Mouse (Mus musculus) stomach, embryonic 16.5 days (tissue): ENCODE data around the gene Acvrl1. TPM values are rescaled to one million over a fixed set of nuclear protein-coding genes. Genes with fewer than 3 reads are reported as not detected.
A peak's percentile ranks its signal among the peaks of the same experiment; 100 is the strongest.

Experiments used
- ATAC-seq: fragments of 200-750 bp; cut with Nextera tagmentation; 2 replicates; pipeline ENCODE4 v1.8.0; 2017; ENCODE audit warnings: moderate number of reproducible peaks, moderate TSS enrichment; ENCODE audit not compliant: insufficient read depth, low FRiP score
- H3K27ac ChIP-seq: fragments of 300-500 bp; sonication (generic); 2 replicates; pipeline ENCODE4 v1.5.1; 2014; ENCODE audit warnings: low read length
- H3K27me3 ChIP-seq: fragments of 300-500 bp; sonication (generic); 2 replicates; pipeline ENCODE4 v1.6.1; 2014; ENCODE audit warnings: low read length, control low read depth, mixed read lengths; ENCODE audit not compliant: control insufficient read depth, insufficient read depth
- H3K36me3 ChIP-seq: fragments of 300-500 bp; sonication (generic); 2 replicates; pipeline ENCODE4 v1.6.1; 2014; ENCODE audit warnings: low read length; ENCODE audit not compliant: control insufficient read depth, insufficient read depth
- H3K4me1 ChIP-seq: fragments of 300-500 bp; sonication (generic); 2 replicates; pipeline ENCODE4 v1.6.1; 2014; ENCODE audit warnings: low read length, control low read depth, mixed read lengths; ENCODE audit not compliant: control insufficient read depth, insufficient read depth
- H3K4me2 ChIP-seq: fragments of 300-500 bp; sonication (generic); 2 replicates; pipeline ENCODE4 v1.6.1; 2014; ENCODE audit warnings: low read depth, low read length, mixed read lengths
- H3K4me3 ChIP-seq: fragments of 300-500 bp; sonication (generic); replicated peaks from 2 replicates; pipeline ENCODE4 v1.5.1; 2014; ENCODE audit warnings: mild to moderate bottlenecking, low read length
- H3K9ac ChIP-seq: fragments of 300-500 bp; sonication (generic); 2 replicates; pipeline ENCODE4 v1.6.1; 2014; ENCODE audit warnings: low read length
- H3K9me3 ChIP-seq: fragments of 300-500 bp; sonication (generic); replicated peaks from 2 replicates; pipeline ENCODE4 v1.6.1; 2016; ENCODE audit warnings: low read length, control low read depth; ENCODE audit not compliant: control insufficient read depth
- WGBS: fragments of 180-500 bp; shearing (Covaris S2); extraction: QIAGEN DNeasy Blood & Tissue Kit; methylation state at CpG from one replicate; pipeline ENCODE4 v1.1.7; 2014; 5-methylcytosine and 5-hydroxymethylcytosine counted together
- polyA plus RNA-seq: library from polyadenylated mRNA; unstranded; fragments of >200 nt; fragmentation: Nextera tagmentation; extraction: Ambion mirVana; gene quantifications from 2 replicates; pipeline ENCODE4 v1.2.1, GENCODE M21; 2015

Acvrl1 gene
- polyA plus RNA-seq, 1 experiment from 2014 or later: 34.9 TPM

- H3K4me3 ChIP-seq: no peak overlapping the region
- ATAC-seq: no peak
- H3K36me3 ChIP-seq: no peaks in the 10 kb centered on the region
- H3K9me3 ChIP-seq: no peaks in the 10 kb centered on the region
- no peak overlapping the region for H3K4me2 ChIP-seq
- WGBS: 93% methylated on average over 8 of the region's 8 CpGs
- no peak overlapping the region for H3K27ac ChIP-seq
- no peak overlapping the region for H3K9ac ChIP-seq
- H3K27me3 ChIP-seq: no peaks in the 10 kb centered on the region
- H3K4me1 ChIP-seq: peaks cover 6% of the 10 kb centered on the region; the same call in 1 of the 2 replicates
These were observed 36.8 kb upstream of the Acvrl1 start for GRCm38 (mm10) chr15:101091551-101091950.

GRCm38 (mm10) chr15:101092121-101092828 lies 36.0 kb upstream of the Acvrl1 start:
- no peaks in the 10 kb centered on the region for H3K27me3 ChIP-seq
- no peaks in the 10 kb centered on the region for H3K9me3 ChIP-seq
- H3K4me2 ChIP-seq: no peak overlapping the region
- H3K4me1 ChIP-seq: peaks cover 6% of the 10 kb centered on the region; the same call in 1 of the 2 replicates
- ATAC-seq: no peak
- H3K36me3 ChIP-seq: no peaks in the 10 kb centered on the region
- H3K4me3 ChIP-seq: no peak overlapping the region
- 48% methylated on average over 14 of the region's 14 CpGs for WGBS
- H3K9ac ChIP-seq: no peak overlapping the region
- H3K27ac ChIP-seq: no peak overlapping the region; the same call in 1 of the 2 replicates

- Histone ChIP-seq H3K27ac (no peak overlapping the region; the same call in 1 of the 2 replicates), H3K9ac (no peak overlapping the region), H3K36me3 (no peaks in the 10 kb centered on the region), H3K4me3 (no peak overlapping the region), H3K27me3 (no peaks in the 10 kb centered on the region), H3K4me2 (no peak overlapping the region), H3K9me3 (no peaks in the 10 kb centered on the region), H3K4me1 (peaks cover 10% of the 10 kb centered on the region; the same call in 1 of the 2 replicates)
- 0 out of 2 replicates have a peak, but pooled peaks have one; percentile 14 for ATAC-seq
- WGBS: 34% methylated on average over 25 of the region's 25 CpGs
These were observed 35.3 kb upstream of the Acvrl1 start for GRCm38 (mm10) chr15:101092829-101093648.

- Histone ChIP-seq H3K9ac (no peak overlapping the region; the same call in 1 of the 2 replicates), H3K4me3 (no peak overlapping the region), H3K27ac (no peak overlapping the region), H3K4me1 (peaks cover 13% of the 10 kb centered on the region; the same call in 1 of the 2 replicates), H3K9me3 (no peaks in the 10 kb centered on the region), H3K36me3 (no peaks in the 10 kb centered on the region), H3K27me3 (no peaks in the 10 kb centered on the region), H3K4me2 (no peak overlapping the region)
- WGBS: 50% methylated on average over 6 of the region's 6 CpGs
- ATAC-seq: no peak
These were observed 34.3 kb upstream of the Acvrl1 start for GRCm38 (mm10) chr15:101093988-101094387.

GRCm38 (mm10) chr15:101094979-101095378 lies 33.3 kb upstream of the Acvrl1 start:
- Histone ChIP-seq H3K4me3 (no peak overlapping the region), H3K4me2 (no peak overlapping the region), H3K9ac (no peak overlapping the region), H3K27me3 (no peaks in the 10 kb centered on the region), H3K9me3 (no peaks in the 10 kb centered on the region), H3K27ac (no peak overlapping the region), H3K36me3 (no peaks in the 10 kb centered on the region), H3K4me1 (peaks cover 13% of the 10 kb centered on the region; the same call in 1 of the 2 replicates)
- ATAC-seq: no peak
- 67% methylated on average over 9 of the region's 9 CpGs for WGBS

- Histone ChIP-seq H3K27me3 (no peaks in the 10 kb centered on the region), H3K4me1 (peaks cover 13% of the 10 kb centered on the region; the same call in 1 of the 2 replicates), H3K9me3 (no peaks in the 10 kb centered on the region), H3K9ac (no peak overlapping the region), H3K27ac (no peak overlapping the region), H3K4me3 (no peak overlapping the region), H3K36me3 (no peaks in the 10 kb centered on the region), H3K4me2 (no peak overlapping the region)
- no peak for ATAC-seq
- WGBS: 74% methylated on average over 3 of the region's 3 CpGs
These were observed 32.9 kb upstream of the Acvrl1 start for GRCm38 (mm10) chr15:101095392-101095791.

- 15% methylated on average over 28 of the region's 28 CpGs for WGBS
- no peak overlapping the region for H3K27ac ChIP-seq
These were observed 30.2 kb upstream of the Acvrl1 start for GRCm38 (mm10) chr15:101097985-101098651.

GRCm38 (mm10) chr15:101100996-101101395 lies 27.3 kb upstream of the Acvrl1 start:
- Histone ChIP-seq H3K4me2 (no peak overlapping the region), H3K9ac (no peak overlapping the region), H3K4me3 (no peak overlapping the region), H3K27me3 (no peaks in the 10 kb centered on the region), H3K36me3 (no peaks in the 10 kb centered on the region), H3K27ac (no peak overlapping the region), H3K4me1 (0 out of 2 replicates have a peak, but pooled peaks cover 7% of the 10 kb centered on the region), H3K9me3 (no peaks in the 10 kb centered on the region)
- WGBS: 79% methylated on average over 3 of the region's 3 CpGs
- no peak for ATAC-seq

More at GRCm38 (mm10) chr15:101097985-101098651, 30.2 kb upstream of the Acvrl1 start:
- no peaks in the 10 kb centered on the region for H3K27me3 ChIP-seq
- H3K9me3 ChIP-seq: no peaks in the 10 kb centered on the region
- H3K36me3 ChIP-seq: no peaks in the 10 kb centered on the region
- H3K4me2 ChIP-seq: peak overlapping the region; percentile 40
- peak overlapping the region; percentile 49 for H3K9ac ChIP-seq
- ATAC-seq: 0 out of 2 replicates have a peak, but pooled peaks have one; percentile 42
- H3K4me3 ChIP-seq: no peak overlapping the region
- 0 out of 2 replicates have a peak, but pooled peaks cover 7% of the 10 kb centered on the region for H3K4me1 ChIP-seq
